Mouse (Mus musculus) B cell, adult 2 months (primary cell): ENCODE results near the gene P2rx5.

ENCODE experiments used
- DNase-seq, 2 experiments: peaks; one replicate each; pipeline ENCODE4 v3.0.0; 2022

Gene P2rx5

GRCm38 (mm10) chr11:73176186-73176585 is 16.0 kb downstream of the P2rx5 start:
- no peak for DNase-seq

GRCm38 (mm10) chr11:73176608-73177508 is 16.6 kb downstream of the P2rx5 start, which contains the start of the genes Emc6 and Tax1bp3:
Gene Emc6, minus strand, starts transcription at chr11:73177037.
Gene Tax1bp3, plus strand, starts transcription at chr11:73177083.
- DNase-seq, result peak; percentile 96 to 97

- DNase-seq, result no peak
Measured at GRCm38 (mm10) chr11:73177509-73177875, 17.3 kb downstream of the P2rx5 start.

DNA sequence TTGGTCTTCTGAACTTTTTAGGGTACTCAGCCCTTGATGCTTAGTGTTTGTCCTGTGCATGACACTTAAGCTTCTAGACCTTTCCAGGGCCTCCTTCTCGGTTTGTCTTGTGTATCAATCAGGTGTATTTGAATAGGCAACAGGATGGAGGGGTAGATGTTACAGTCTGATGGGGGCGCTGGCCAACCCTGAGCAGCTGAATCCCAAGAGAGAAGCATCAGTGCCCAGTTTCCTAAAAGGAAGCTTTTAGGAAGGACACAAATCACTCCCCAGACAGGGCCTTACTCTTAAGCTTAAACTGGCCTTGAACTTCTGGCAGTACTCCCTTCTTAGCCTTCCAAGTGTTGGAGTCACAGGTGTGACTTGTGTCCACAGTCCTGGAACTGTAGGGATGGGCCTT is 17.7 kb downstream of the P2rx5 start:
- DNase-seq, result peak in 1 of 2 experiments; percentile 10

GRCm38 (mm10) chr11:73185872-73186615 is 25.8 kb downstream of the P2rx5 start:
- no peak for DNase-seq

DNA sequence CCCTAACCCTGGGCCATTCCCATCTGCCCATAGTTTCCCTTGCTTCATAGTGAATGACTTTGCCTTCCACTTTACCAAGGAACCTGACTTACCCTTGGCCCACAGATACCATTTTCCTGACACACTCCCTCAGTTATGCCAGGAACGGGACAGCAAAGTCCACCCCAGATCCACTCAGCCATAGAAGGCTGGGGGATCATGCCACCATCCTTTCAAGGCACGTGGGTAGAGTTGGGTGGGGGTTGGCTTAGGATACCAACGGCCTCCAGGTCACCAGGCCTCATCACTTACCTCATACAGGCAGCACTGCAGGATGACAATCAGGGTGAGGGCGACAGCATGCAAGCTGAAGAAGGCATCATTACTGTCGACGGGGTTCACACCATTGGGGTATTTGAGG is 27.0 kb downstream of the P2rx5 start:
- DNase-seq, result no peak

- DNase-seq, result no peak
Measured at GRCm38 (mm10) chr11:73193047-73193446, 32.8 kb downstream of the P2rx5 start.

GRCm38 (mm10) chr11:73194444-73194843 is 34.2 kb downstream of the P2rx5 start:
- no peak for DNase-seq

DNA sequence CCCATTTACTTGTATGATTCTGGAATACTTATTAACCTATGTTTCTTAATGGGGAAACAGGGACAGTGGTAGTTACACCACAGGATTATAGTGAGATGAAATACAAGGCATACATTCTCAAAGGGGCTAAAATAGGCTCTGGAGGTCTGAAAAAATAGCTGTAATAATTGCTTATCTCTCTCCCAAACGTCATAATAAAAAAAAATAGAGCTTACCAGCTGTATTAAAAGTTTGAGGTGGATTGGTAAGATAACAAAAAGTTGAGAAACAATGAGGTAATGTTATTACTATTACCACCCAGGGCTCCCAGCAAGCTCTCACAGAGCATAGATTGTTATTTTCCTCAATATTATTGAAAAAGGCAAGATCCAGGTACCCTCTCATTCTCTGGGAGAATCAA is 38.0 kb downstream of the P2rx5 start:
- DNase-seq, result no peak

- DNase-seq, result no peak
Measured at GRCm38 (mm10) chr11:73198603-73199229, 38.5 kb downstream of the P2rx5 start, which contains the start of gene Ctns. Gene Ctns, minus strand, starts transcription at chr11:73199042.

DNA sequence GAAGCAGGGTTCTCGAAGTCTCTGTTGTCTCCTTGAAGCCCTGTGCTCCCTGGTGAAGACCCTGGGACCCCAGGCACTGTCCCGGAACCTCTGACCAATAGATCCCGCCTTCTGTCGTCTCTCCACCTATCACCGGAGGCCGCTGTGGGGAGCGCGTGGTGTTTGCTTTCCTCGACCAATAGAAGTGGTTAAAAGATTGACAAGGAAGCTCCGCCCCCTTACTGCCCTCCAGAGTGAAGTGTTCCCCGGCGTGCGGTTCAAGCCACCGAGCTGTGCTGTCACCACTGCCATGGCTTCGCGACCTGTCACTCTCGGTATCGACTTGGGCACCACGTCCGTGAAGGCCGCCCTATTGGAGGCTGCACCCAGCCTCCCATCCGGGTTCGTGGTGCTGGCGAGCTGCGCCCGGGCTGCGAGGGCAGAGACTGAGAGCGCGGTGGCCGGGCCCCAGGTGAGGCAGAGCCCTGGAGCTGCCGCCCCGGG is 39.0 kb downstream of the P2rx5 start, which contains the start of gene Shpk:
TSS of gene Shpk (plus strand) at position 231 of the 483 bp plus-strand sequence.
- DNase-seq, result peak; percentile 92 to 93

DNA sequence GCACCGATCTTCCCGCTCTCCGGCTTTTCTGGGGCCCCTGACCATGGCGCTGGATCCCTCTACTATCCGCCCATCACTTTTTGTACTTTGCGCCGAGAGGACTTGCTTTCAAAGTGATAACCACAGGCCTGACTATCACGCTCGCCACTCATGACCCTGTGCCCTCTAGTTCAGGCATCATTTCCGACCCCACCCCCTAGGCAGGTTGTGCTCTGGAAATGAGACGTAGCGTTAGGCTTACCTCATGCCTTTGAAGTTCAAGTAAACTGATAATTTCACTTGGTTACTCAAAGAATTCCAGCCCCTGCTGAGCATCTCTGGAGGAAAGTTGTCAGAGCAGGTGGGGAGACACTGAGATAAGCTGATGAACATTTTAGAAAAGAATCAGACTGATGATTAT is 39.7 kb downstream of the P2rx5 start:
- DNase-seq, result peak; percentile 48 to 51

- no peak for DNase-seq
Measured at GRCm38 (mm10) chr11:73201021-73201420, 40.8 kb downstream of the P2rx5 start.

- no peak for DNase-seq
Measured at GRCm38 (mm10) chr11:73201597-73201996, 41.4 kb downstream of the P2rx5 start.

DNA sequence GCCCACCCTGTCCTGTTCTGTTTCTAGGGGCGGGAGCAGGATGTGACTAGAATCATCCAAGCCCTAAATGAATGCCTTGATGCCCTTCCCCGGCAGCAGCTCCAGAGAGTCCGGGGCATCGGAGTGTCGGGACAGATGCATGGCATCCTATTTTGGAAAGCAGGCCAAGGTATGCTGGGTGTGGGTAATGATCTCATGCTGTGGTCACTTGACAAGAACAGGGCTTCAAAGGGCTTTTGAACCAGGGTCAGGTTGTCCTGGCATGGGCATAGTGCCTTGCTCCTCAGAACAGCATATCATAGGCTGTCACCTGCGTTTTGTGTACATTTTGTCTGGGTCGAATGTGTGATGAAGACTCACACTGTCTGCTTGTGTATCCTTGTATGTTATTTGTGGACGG is 43.7 kb downstream of the P2rx5 start:
- no peak for DNase-seq

DNA sequence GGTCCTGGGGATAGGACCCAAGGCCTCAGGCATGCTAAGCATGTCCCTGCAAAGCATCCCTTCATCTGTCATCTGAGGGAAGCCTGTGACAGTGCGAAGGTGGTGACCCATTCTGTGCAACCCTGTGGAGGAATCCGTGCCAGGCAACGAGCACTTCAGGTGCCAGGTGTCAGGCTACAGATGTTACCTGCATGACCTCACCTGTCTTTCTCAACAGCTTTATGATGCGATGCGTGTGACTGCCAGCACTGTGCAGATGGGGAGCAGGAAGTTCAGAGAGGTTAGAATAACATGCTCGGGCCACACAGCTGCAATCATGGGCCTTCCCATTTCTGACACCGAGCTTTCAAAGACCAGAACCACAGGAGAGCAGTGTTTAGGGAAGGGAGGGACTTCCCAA is 45.0 kb downstream of the P2rx5 start:
- no peak for DNase-seq

DNA sequence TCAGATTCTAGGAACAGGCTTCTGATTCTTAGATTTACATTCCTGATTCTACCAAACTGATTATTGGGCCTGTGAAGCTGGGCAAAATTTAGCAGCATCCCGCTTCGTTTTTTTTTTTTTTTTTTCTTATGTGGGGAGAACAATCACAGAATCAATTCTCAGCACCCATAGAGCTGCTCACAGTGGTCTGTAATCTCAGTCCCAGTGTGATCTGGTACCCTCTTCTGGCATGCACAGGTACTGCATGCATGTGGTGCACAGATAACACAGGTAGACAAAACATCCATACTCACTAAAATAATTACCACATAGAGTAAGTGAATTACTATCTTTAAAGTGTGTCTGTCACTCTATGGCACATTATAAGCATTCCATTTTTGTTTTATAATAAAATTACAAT is 47.4 kb downstream of the P2rx5 start:
- peak; percentile 19 to 25 for DNase-seq

DNA sequence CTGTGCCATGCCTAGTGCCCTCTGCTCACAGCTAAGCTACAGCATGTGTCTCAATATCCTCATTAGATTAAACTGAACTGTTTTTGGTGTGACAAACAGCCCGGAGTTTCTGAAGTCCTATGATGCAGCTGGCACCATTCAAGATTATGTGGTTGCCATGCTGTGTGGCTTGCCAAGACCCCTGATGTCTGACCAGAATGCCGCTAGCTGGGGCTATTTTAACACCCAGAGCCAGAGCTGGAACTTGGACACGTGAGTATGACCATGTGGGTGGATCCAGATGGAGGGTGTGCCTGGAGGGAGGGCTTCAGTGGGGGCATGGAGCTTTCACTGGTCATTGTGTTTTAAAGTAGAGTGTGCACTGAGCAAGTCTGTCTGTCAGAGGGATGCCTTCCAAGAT is 53.7 kb downstream of the P2rx5 start:
- no peak for DNase-seq

DNA sequence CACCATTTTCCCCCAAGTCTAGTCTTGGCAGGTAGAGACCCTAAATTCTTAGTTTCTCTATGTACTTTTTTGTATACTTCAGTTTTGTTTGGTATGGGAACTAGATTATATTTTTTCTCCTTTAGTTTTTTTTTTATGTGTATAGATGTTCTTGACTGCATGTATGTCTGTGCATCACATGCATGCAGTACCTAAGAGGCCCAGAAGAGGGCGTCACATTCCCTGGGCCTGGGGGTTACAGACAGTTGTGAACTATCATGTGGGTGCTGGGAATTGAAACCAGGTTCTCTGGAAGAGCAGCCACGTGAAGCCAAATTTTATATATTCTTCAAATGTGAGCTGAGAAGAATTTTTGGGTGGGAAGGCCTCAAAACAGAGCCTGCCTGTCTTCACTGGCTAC is 59.5 kb downstream of the P2rx5 start:
- DNase-seq, result peak; percentile 4 to 7

DNA sequence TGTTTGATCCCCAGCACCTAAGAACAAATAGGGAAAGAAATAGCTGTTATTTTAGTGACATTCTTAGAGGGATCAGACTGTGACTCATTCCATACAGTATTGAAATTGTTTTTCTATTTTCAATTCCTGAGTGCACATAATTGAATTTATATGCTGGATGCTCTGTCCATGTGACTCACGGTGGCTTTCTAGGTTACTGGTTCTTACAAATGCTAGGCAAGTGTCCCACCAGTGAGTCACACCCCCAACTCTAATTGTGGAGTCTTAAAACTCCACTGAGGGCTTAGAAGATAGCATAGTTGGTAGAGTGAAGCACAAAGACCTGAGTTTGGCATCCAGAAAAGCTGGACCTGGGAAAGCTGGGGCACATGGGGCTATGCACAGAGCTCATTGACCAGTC is 60.4 kb downstream of the P2rx5 start:
- DNase-seq, result no peak
